In genomic region chr16:38619054-38619453, GRCm38 (mm10) we compare ENCODE assay signal across 9 mouse cellular contexts.
DNase-seq lines count a peak whose midpoint lies in the region; ATAC-seq and TF ChIP-seq lines count a peak whose summit lies in the region.
"Had no signal": no experiment of that assay in that cellular context is flagged by ENCODE, and none has a peak within 500 bp of the region (broad histone marks: within the 10 kb centered on the region; RNA-seq: fewer than 3 reads in every experiment).

No protein-coding gene starts in this region.

- 34% methylated on average over 6 of the region's 6 CpGs for WGBS in spleen, adult 2 months
- 17% methylated on average over 6 of the region's 6 CpGs for WGBS in midbrain, embryonic 14.5 days
- 30% methylated on average over 6 of the region's 6 CpGs for WGBS in small intestine, adult 2 months

- no peak overlapping the region for H3K4me2 ChIP-seq in midbrain, embryonic 14.5 days (ENCODE audit: low read length)
- H3K4me2 ChIP-seq: embryonic facial prominence, embryonic 12.5 days had no signal

- intact Hi-C loops in left cerebral cortex, postnatal 10 days (cut with DNase I): loop anchor here (5.0 kb wide), 1 partner anchor 193 kb away; no protein-coding TSS in a partner anchor

- H3K4me1 ChIP-seq in spleen, adult 2 months (ENCODE audit: control insufficient read depth, insufficient read depth, insufficient read length): no peaks in the 10 kb centered on the region
- no peaks in the 10 kb centered on the region for H3K4me1 ChIP-seq in midbrain, embryonic 14.5 days (ENCODE audit: control insufficient read depth, insufficient read depth, low read length)
- no peaks in the 10 kb centered on the region for H3K4me1 ChIP-seq in small intestine, adult 2 months (ENCODE audit: control insufficient read depth, insufficient read depth, insufficient read length, low read length)
- H3K4me1 ChIP-seq: embryonic facial prominence, embryonic 12.5 days had no signal

- peak; percentile 53; the same call in 1 of the 2 replicates for ATAC-seq in midbrain, embryonic 14.5 days (ENCODE audit: low FRiP score, low TSS enrichment)

- peak; percentile 71; the same call in 1 of the 2 replicates for TF ChIP-seq CTCF in spleen, adult 2 months (IDR thresholded peaks at IDR 0.05; ENCODE audit: extremely low read depth, insufficient read depth, insufficient read length, insufficient replicate concordance)
- TF ChIP-seq CTCF in small intestine, adult 2 months (IDR thresholded peaks at IDR 0.05; ENCODE audit: extremely low read depth, insufficient read length, insufficient replicate concordance, low read depth, low read length): peak; percentile 83; the same call in 1 of the 2 replicates

- TF ChIP-seq POLR2A in spleen, adult 2 months (IDR thresholded peaks at IDR 0.05; ENCODE audit: low read depth, low read length): no peak
- no peak for TF ChIP-seq POLR2A in small intestine, adult 2 months (IDR thresholded peaks at IDR 0.05; ENCODE audit: low read depth, low read length)

- DNase-seq in spleen, adult 2 months (ENCODE audit: low read depth in 1 of 2, low spot score in 2 of 2): peak; percentile 32 to 53
- no peak for DNase-seq in spleen, adult 12 weeks (ENCODE audit: low spot score)
- peak; percentile 52 for DNase-seq in cerebellum, adult 8-10 months
- DNase-seq in frontal cortex, postnatal 10 days (ENCODE audit: low spot score in 2 of 2): peak; percentile 39 to 70
- peak; percentile 88 for DNase-seq in induced T-regulatory cell, adult 2 months (ENCODE audit: low read depth)
- peak; percentile 74 to 86 for DNase-seq in left cerebral cortex, postnatal 10 days (ENCODE audit: extremely low spot score in 1 of 2, low spot score in 2 of 2)
- peak; percentile 88 for DNase-seq in midbrain, embryonic 14.5 days

- no peaks in the 10 kb centered on the region for H3K27me3 ChIP-seq in spleen, adult 2 months (ENCODE audit: control insufficient read depth, insufficient read depth, low read length)
- H3K27me3 ChIP-seq in midbrain, embryonic 14.5 days (ENCODE audit: control insufficient read depth, insufficient read depth, low read length): no peaks in the 10 kb centered on the region
- no peaks in the 10 kb centered on the region for H3K27me3 ChIP-seq in small intestine, adult 2 months (ENCODE audit: control insufficient read depth, insufficient read depth, low read length)
- H3K27me3 ChIP-seq: embryonic facial prominence, embryonic 12.5 days had no signal

- H3K9ac ChIP-seq in midbrain, embryonic 14.5 days (replicated peaks; ENCODE audit: low read length): no peak overlapping the region
- H3K9ac ChIP-seq: embryonic facial prominence, embryonic 12.5 days had no signal

- H3K9me3 ChIP-seq in midbrain, embryonic 14.5 days (ENCODE audit: control insufficient read depth, low read length): no peaks in the 10 kb centered on the region
- H3K9me3 ChIP-seq: embryonic facial prominence, embryonic 12.5 days had no signal

- H3K27ac ChIP-seq in spleen, adult 2 months (ENCODE audit: insufficient read depth, low read length): no peak overlapping the region
- H3K27ac ChIP-seq in midbrain, embryonic 14.5 days (replicated peaks; ENCODE audit: low read depth, low read length): no peak overlapping the region
- H3K27ac ChIP-seq in small intestine, adult 2 months (ENCODE audit: insufficient read depth, low read depth, low read length): no peak overlapping the region
- H3K27ac ChIP-seq: embryonic facial prominence, embryonic 12.5 days had no signal

- no peaks in the 10 kb centered on the region for H3K36me3 ChIP-seq in spleen, adult 2 months (ENCODE audit: control insufficient read depth, insufficient read depth, low read length)
- no peaks in the 10 kb centered on the region for H3K36me3 ChIP-seq in midbrain, embryonic 14.5 days (ENCODE audit: control insufficient read depth, insufficient read depth, low read length)
- peaks cover 4% of the 10 kb centered on the region for H3K36me3 ChIP-seq in small intestine, adult 2 months (ENCODE audit: control insufficient read depth, insufficient read depth, low read length)

- no peak overlapping the region for H3K4me3 ChIP-seq in spleen, adult 2 months (ENCODE audit: extremely low read depth, insufficient read depth, insufficient read length)
- H3K4me3 ChIP-seq in midbrain, embryonic 14.5 days (replicated peaks; ENCODE audit: low read depth, low read length): no peak overlapping the region
- no peak overlapping the region for H3K4me3 ChIP-seq in small intestine, adult 2 months (ENCODE audit: low read depth, low read length)
- H3K4me3 ChIP-seq: embryonic facial prominence, embryonic 12.5 days had no signal
